Mouse (Mus musculus) erythroblast, adult 5-6 weeks (primary cell): ENCODE results near the gene Degs1. TPM values are rescaled to one million over a fixed set of nuclear protein-coding genes. Genes with fewer than 3 reads are reported as not detected.
"Not testable (repeated sequence)": the region's sequence is repeated elsewhere in the genome, so short reads cannot be mapped to it uniquely, and the experiment has no call there.

ENCODE experiments used
- ATAC-seq: replicated peaks from 2 replicates; pipeline ENCODE4 v1.8.0; 2016; ENCODE audit warnings: moderate number of reproducible peaks, mild to moderate bottlenecking, moderate TSS enrichment, inconsistent platforms; ENCODE audit not compliant: poor library complexity, low FRiP score, severe bottlenecking
- total RNA-seq, 2 experiments: library from RNA; stranded (forward) in 1 of 2; stranded (reverse) in 1 of 2; fragments of 150-400 nt in 1 of 2; fragments of 200-764, 138-1000 nt in 1 of 2; gene quantifications; 2 replicates each; pipeline versions ENCODE4 v1.2.3 to v1.2.4; 2015 to 2017; ENCODE audit warnings: low replicate concordance in 2 of 2

Degs1 gene
- total RNA-seq (2015; ENCODE audit: low replicate concordance) (59.4 and 77.8 TPM in 2 replicates), total RNA-seq (2017; ENCODE audit: low replicate concordance) (36.5 and 41.1 TPM in 2 replicates)

- peak; percentile 91 for ATAC-seq
Measured at GRCm38 (mm10) chr1:182282091-182283075, at the start of gene Degs1. Gene Degs1, minus strand, starts transcription at chr1:182282804.

DNA sequence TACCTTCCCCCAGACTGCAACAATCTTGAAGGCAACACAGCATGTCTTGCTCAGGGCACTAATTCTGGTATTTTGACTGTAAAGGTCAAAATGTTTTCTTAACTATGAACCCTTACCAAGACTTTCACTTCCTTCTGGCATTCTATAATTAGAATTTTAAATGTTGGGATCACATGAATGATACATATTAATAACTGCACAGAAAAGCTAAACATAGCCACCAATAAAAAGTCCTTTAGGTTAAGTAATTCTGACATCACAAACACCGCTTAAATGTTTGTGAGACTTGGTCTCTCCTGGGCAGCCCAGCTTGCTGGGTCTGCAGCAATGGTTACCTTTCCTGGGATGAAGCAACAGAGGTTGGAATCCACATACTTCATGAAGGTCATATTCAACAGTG, 43.3 kb upstream of the Degs1 start:
- ATAC-seq: no peak

GRCm38 (mm10) chr1:182324552-182324951, 41.9 kb upstream of the Degs1 start:
- ATAC-seq: no peak

DNA sequence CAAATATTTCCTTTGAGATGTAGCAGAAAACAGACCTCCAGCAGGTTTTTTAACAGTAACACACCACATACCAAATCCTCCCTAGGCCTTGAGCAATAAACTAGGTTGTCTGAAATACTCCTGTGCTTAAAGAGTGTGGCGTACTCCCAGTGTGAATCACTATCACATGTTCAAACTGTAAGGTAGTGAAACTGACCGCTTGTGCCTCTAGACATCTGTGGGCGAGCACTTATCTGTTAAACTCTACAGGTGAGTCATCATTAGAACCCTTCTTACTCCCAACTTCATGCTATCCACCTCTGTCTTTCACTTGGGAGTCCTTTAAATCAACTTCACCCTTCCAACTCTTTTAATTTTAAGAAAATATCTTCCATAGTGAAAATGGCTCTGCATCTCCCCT, 40.5 kb upstream of the Degs1 start:
- no peak for ATAC-seq

DNA sequence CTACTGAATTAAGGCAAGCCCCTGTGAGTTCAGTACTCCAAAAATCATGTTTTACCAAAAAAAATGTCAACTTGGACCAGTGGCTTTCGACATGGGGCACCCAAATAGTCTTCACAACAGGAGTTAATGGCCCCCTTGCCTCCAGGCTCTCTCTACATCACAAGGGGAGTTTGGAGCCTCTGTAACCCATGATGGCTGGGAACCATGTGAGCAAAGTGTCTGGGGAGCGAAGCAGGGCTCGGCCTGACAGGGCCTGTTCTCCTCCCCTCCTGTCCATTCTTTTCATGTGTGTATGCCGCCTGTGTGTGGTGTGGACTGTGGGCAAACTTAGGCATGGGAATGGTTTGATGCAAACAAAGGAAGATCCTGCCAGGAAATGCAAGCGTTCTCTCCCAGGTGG, 31.6 kb upstream of the Degs1 start:
- no peak for ATAC-seq

DNA sequence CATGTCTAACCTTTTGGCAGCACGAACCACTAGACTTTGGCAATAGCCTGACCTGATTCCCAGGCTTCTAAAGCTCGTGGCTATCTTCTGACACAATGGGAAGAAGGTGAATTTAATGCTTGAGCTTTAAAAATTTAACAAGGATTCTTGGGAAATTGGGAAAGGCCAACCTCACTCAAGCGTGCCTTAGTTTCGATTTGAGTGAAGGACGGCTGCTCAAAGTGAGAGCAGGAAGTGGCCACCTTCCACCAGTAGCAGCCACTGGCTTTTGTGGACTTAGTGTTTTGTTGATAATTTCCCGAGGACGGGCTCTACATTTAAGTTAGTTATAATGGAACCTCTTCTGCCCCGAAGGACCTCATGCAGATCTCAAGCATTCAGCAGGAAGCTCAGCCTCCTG, 30.6 kb upstream of the Degs1 start:
- no peak for ATAC-seq

- ATAC-seq: no peak
Measured at GRCm38 (mm10) chr1:182311376-182311775, 28.8 kb upstream of the Degs1 start.

DNA sequence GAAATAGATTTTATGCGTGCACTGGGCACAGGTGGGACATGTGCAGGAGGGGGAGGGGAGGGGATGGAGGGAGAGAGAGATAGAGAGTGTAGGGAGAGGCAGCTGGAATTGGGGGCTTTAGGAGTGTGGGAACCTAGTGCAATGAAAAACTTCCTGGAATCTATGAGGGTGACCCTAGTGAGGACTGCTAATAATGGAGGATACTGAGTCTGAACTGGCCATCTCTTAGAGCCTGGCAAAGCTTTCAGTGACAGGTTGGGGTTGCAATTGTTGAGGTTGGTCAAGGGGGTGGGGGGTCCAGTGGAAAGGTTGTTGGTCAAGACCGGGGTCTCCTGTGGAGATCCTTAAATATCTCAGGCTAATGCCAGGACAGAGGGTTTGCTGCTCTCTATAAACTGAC, 27.7 kb upstream of the Degs1 start:
- ATAC-seq: no peak

DNA sequence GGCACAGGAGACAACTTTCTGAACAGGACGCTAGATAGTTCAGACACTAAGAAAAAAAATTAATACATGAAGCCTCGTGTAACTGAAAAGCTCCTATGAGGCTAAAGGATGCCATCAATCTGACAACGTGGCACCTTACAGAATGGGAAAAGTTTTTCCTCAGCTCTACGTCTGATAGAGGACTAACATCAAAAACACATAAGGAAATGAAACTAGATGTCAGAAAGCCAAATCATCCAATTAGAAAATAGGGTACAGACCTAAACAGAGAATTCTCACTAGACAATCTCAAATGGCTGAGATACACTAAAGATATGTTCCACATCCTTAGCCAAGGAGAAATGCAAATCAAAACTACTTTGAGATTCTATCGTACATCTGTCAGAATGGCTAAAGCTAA, 26.8 kb upstream of the Degs1 start:
- no peak for ATAC-seq

GRCm38 (mm10) chr1:182302916-182303315, 20.3 kb upstream of the Degs1 start:
- ATAC-seq: no peak

GRCm38 (mm10) chr1:182302176-182302870, 19.7 kb upstream of the Degs1 start:
- ATAC-seq: no peak

DNA sequence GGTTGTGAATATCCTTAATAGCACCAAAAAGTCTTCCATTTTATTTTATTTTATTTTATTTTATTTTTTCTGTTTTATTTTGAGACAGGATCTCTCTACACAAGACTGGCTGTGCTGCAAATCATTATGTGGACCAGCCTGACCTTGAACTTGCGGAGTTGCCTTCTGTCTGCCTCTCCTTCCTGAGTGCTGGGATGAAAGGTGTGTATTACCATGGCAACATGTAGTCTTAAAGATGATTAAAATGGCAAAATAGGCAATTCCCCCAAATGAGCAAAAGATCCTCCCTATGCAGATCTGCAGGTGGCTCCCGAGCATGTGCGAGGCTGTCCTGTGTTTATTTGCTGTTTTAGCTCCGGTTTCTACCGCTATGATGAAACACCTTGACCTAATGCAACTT, 15.2 kb upstream of the Degs1 start:
- ATAC-seq: no peak

GRCm38 (mm10) chr1:182297246-182297645, 14.6 kb upstream of the Degs1 start:
- ATAC-seq: no peak

DNA sequence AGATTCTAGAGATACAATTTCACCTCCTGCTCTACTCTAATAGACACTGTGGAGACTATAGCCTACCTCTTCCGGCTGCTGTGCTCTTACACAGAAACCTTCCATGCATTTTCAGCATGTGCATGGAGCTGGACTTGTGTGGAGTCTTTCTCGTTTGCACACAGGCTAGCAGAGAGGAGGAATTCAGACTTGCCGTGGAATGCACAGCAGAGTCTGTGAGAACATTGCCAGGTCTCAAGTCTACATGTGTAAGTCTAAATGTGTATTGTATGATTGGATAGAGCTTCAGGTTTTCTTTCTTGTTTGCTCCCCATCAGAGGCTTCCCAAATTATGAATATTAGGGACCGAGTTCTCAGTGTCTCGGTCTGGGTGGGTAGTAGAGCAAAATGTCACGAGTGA, 14.2 kb upstream of the Degs1 start:
- ATAC-seq: no peak

DNA sequence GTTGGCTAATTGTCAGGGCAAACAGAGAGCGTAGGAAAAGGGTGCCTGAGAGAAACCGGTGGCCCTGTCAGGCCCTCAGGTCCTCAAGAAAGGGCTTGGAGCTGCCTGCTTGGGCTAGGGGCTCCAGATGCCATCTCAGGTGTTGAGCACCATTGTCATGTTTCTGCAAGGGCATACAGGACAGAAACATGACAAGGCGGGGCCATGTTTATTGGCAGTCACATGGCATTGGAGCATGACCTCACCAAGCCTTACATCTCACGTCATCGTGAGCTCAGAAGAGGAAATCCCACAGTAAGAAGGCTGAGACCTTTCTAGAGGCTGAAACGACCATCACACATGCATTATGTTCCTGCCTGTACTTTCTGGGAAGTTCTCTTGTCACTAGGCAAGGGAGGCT, 13.5 kb upstream of the Degs1 start:
- ATAC-seq: no peak

GRCm38 (mm10) chr1:182292291-182292690, 9.7 kb upstream of the Degs1 start:
- no peak for ATAC-seq

GRCm38 (mm10) chr1:182290741-182291140, 8.1 kb upstream of the Degs1 start:
- not testable (repeated sequence) for ATAC-seq

DNA sequence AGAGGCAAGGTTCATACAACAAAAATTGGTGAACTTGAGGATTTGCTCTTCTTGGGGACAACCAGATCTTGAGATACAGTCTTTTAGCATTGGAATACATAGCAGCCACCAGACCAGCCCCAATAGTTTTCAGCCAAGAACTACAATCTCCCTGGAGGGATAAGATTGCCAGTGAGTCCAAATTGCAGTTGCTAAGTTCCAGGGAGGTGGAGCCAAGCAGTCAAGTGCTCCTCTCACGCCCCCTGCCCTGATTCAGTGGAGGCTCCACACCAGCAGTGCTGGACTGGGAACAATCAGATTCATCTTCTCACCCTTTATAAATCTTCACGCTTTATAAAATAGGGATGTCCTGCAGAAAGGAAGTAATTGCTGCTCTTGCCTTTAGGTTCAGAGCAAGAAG, 7.2 kb upstream of the Degs1 start:
- ATAC-seq: no peak

DNA sequence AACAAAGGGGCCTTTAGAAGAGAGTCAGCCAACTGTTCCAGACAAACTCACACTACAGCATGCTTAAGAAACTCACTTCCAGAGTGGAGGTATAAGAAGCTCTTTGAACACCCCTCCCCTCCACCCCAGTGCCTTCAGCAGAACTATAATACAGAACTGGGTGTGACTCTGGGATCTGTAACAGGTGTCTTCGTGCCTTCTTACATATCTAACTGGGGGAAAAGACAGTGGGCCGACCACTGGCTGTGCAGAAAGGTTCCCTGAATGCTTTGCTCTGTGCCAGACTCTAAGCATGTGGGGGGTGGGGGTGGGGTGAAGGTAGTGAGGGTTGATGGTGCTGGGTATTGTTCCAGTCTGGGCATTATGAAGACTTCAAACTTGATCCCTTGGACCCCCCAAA, 6.0 kb upstream of the Degs1 start:
- no peak for ATAC-seq

DNA sequence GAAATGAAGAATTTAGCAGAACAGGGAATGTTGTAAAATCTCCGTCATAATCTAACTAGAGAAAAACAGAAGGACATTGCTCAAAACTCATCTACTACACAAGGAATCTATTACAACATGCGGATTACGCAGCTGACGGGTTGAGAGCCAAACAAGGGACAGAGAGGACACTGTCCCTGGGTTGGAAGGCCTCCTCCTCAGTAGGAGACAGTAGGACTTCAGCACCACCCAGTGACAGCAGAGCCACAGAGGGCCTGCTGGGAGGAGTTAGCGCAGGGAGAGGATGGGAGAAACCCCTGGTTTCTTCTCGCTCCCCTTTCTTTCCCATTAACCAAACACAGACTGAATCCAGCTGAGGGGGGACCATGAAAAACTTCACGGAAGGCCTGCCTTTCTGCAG, 5.2 kb upstream of the Degs1 start:
- ATAC-seq: no peak

DNA sequence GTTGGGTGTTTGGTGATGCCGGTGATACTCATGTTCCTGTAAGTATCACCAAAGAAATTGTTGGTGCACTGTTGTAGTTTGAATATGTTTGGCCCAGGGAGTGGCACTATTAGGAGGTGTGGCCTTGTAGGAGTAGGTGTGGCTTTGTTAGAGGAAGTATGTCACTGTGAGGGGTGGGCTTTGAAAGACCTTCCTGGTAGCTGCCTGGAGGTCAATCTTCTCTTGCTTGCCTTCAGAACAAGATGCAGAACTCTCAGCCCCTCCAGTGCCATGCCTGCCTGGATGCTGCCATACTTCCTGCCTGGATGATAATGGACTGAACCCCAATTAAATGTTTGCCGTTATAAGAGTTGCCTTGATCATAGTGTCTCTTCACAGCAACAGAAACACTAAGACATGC, 2.2 kb upstream of the Degs1 start:
- ATAC-seq: no peak
